Mouse (Mus musculus) forebrain, postnatal 0 days (tissue): ENCODE results near the gene Nit1. TPM values are rescaled to one million over a fixed set of nuclear protein-coding genes. Genes with fewer than 3 reads are reported as not detected.
A peak's percentile ranks its signal among the peaks of the same experiment; 100 is the strongest.
"Not testable (repeated sequence)": the region's sequence is repeated elsewhere in the genome, so short reads cannot be mapped to it uniquely, and the experiment has no call there.

Experiments used
- ATAC-seq: fragments of 200-750 bp; cut with Nextera tagmentation; 2 replicates; pipeline ENCODE4 v1.8.0; 2017; ENCODE audit warnings: mild to moderate bottlenecking, moderate library complexity
- DNase-seq: peaks from one replicate; pipeline ENCODE4 v3.0.0-alpha.2; 2015
- H3K27ac ChIP-seq: fragments of 300-500 bp; sonication (generic); 2 replicates; pipeline ENCODE4 v1.5.1; 2014; ENCODE audit warnings: low read depth, mild to moderate bottlenecking, antibody characterized with exemption, low read length, moderate library complexity, mixed read lengths
- H3K27me3 ChIP-seq: fragments of 300-500 bp; sonication (generic); 2 replicates; pipeline ENCODE4 v1.6.1; 2014; ENCODE audit warnings: mild to moderate bottlenecking, low read length, mixed read lengths; ENCODE audit not compliant: insufficient read depth
- H3K36me3 ChIP-seq: fragments of 300-500 bp; sonication (generic); 2 replicates; pipeline ENCODE4 v1.6.1; 2014; ENCODE audit warnings: mild to moderate bottlenecking, moderate library complexity; ENCODE audit not compliant: insufficient read depth
- H3K4me1 ChIP-seq: fragments of 300-500 bp; sonication (generic); 2 replicates; pipeline ENCODE4 v1.6.1; 2014; ENCODE audit warnings: antibody characterized with exemption; ENCODE audit not compliant: insufficient read depth
- H3K4me2 ChIP-seq: fragments of 300-500 bp; sonication (generic); 2 replicates; pipeline ENCODE4 v1.6.1; 2014; ENCODE audit warnings: low read depth, mild to moderate bottlenecking, moderate library complexity
- H3K4me3 ChIP-seq: fragments of 300-500 bp; sonication (generic); 2 replicates; pipeline ENCODE4 v1.5.1; 2014; ENCODE audit warnings: low read depth, low read length, mixed read lengths
- H3K9ac ChIP-seq: fragments of 300-500 bp; sonication (generic); 2 replicates; pipeline ENCODE4 v1.6.1; 2014; ENCODE audit warnings: mild to moderate bottlenecking
- H3K9me3 ChIP-seq: fragments of 300-500 bp; sonication (generic); 2 replicates; pipeline ENCODE4 v1.6.1; 2016; ENCODE audit warnings: low read length
- CTCF ChIP-seq: sonication (generic); IDR thresholded peaks from 2 replicates; pipeline ENCODE4 v1.5.1; 2016; ENCODE audit warnings: antibody characterized with exemption, control low read depth, low read depth
- WGBS: fragments of 180-500 bp; shearing (Covaris S2); extraction: QIAGEN DNeasy Blood & Tissue Kit; methylation state at CpG from one replicate; pipeline ENCODE4 v1.1.7; 2014; 5-methylcytosine and 5-hydroxymethylcytosine counted together
- polyA plus RNA-seq: library from polyadenylated mRNA; unstranded; fragments of >200 nt; fragmentation: Nextera tagmentation; extraction: Ambion mirVana; gene quantifications from 2 replicates; pipeline ENCODE4 v1.2.1, GENCODE M21; 2015
- total RNA-seq: library from RNA; depleted of rRNA; stranded (reverse); fragments of >200 nt; gene quantifications from 2 replicates; pipeline ENCODE4 v1.2.3, GENCODE M21; 2014

Nit1 gene
- total and polyA plus RNA-seq, 2 experiments from 2014 or later, result 47.6 to 48.1 TPM

DNA sequence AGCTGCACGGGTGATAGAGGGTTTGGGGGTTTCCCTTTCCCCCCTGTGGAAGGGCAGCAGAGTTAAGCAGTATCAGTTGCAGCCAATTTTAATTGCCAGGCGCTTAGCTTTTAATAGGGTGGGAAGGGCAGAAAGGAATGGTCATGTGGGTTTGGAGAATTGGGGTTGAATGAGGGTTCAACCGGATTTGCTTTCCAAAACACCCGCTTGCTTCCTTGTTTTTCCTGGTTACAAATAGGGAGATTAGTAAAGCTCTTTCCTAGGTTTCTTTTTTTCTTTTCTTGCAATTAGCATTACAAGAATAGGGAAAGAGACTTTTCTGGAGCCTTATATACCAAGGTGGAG lies 15.3 kb downstream of the Nit1 start:
- peaks cover 23% of the 10 kb centered on the region for H3K4me1 ChIP-seq
- H3K27ac ChIP-seq, result peak overlapping the region; percentile 99
- no peak for TF ChIP-seq CTCF
- H3K27me3 ChIP-seq, result no peaks in the 10 kb centered on the region
- peak overlapping the region; percentile 98 for H3K9ac ChIP-seq
- no peaks in the 10 kb centered on the region for H3K9me3 ChIP-seq
- peaks cover 3% of the 10 kb centered on the region for H3K36me3 ChIP-seq
- H3K4me3 ChIP-seq, result peak overlapping the region; percentile 98
- no peak for DNase-seq
- WGBS, result 0% methylated on average over 4 of the region's 4 CpGs
- H3K4me2 ChIP-seq, result peak overlapping the region; percentile 74
- ATAC-seq, result no peak

DNA sequence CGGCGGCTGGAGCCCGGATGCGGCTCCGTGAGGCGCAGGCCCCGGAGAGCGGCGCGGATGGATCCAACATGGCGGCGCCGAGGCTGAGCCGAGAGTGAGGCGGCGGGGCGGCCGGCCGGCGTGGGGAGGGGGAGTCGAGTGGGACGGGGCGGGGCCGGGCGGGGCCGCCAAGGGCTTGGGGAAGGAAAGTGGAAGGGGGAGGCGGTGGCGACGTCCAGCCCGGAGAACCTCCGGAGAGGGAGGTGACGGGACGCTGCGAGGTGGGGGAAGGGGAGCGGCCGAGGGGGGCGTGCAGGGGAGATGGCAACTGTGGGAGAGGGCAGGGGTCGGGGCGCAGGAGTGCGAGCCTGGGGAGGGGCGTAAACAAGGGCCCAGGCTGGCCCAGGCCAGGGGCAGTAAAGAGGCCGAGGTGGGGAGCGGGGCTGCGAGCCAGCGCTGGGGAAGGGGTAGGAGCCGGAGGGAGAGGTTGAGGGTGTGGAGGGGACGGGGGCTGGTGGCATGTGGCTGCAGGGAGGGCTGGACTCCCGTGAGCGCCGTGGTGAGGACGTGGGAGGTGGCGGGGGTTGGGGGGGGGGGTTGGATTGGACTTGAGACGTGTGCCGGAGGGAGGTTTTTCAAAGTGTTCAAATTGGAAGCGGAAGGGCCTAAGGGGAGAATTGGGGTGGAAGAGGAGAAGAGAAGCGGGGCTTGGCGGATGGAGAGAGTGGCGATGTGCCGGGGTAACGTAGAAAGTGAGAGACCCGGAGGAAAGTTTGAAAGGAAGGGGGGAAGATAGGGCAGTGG lies 15.8 kb downstream of the Nit1 start:
- TF ChIP-seq CTCF, result no peak
- Histone ChIP-seq H3K9me3 (no peaks in the 10 kb centered on the region), H3K27ac (peak overlapping the region; percentile 99), H3K4me1 (peaks cover 23% of the 10 kb centered on the region), H3K9ac (peak overlapping the region; percentile 98), H3K4me3 (peak overlapping the region; percentile 98), H3K4me2 (peak overlapping the region; percentile 74), H3K36me3 (peaks cover 1% of the 10 kb centered on the region), H3K27me3 (no peaks in the 10 kb centered on the region)
- WGBS, result 1% methylated on average over 48 of the region's 61 CpGs
- peak; percentile 37 for DNase-seq
- ATAC-seq, result peak; percentile 83

DNA sequence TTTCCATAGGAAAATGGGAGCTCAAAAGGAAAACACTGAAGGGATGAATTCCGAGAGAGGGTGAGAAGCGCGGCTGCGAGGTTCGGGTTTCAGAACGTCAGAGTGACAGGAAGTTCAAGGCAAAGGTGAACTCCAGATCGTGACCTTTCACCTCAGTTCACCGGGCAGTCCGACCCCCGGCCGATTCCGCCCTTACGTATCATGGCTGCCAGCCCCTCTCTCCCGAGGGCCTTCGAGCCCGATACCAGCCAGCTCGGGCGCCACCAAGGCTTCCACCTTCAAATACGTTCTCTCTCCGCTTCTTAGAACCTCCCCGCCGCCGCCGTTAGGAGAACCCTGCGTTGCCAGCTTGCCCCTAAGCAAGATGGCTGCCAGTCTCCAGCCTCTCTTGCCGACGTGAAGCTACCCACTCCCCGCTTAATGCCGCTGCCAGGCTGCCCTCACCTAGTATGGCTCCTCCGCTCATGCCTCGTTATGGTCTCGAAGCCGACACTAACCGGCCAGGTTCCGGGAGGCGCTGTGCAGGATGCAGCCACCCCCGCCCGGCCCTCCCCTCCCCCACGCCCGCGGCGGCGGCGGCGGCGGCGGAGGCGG lies 16.5 kb downstream of the Nit1 start, which contains the start of gene Dedd:
TSS of gene Dedd (plus strand) at position 307 of the 594 bp plus-strand sequence.
- Histone ChIP-seq H3K27me3 (no peaks in the 10 kb centered on the region), H3K36me3 (no peaks in the 10 kb centered on the region; the same call in none of the 2 replicates), H3K9me3 (no peaks in the 10 kb centered on the region), H3K27ac (peak within 1 kb of the TSS; percentile 99), H3K4me3 (peak within 1 kb of the TSS; percentile 98), H3K4me2 (peak within 1 kb of the TSS; percentile 74), H3K9ac (peak within 1 kb of the TSS; percentile 98), H3K4me1 (peaks cover 23% of the 10 kb centered on the region)
- ATAC-seq (peak; percentile 97), DNase-seq (peak; percentile 97)
- WGBS, result under 1% methylated on average over 48 of the region's 48 CpGs
- TF ChIP-seq CTCF, result peak; percentile 45

DNA sequence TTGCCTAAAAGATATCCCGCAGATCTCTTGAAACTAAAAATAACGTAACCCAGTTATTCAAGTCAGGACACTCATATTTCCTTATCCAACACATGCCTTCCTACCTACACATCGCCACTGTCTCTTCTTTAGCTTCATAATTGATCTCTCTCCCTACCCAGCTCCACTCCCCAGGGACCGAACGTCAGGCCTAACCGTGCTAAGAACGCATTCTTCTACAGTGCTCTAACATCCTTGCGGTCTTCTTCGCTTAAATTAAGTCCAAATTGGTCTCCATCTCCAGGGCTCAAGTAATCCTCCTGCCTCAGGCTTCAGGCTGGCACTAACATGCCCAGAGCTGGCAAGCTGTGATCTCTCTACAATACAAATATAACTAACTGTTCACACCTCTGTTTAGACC lies 17.2 kb downstream of the Nit1 start:
- ATAC-seq (no peak), DNase-seq (no peak)
- no peaks in the 10 kb centered on the region for H3K9me3 ChIP-seq
- peak overlapping the region; percentile 74 for H3K4me2 ChIP-seq
- H3K9ac ChIP-seq, result peak overlapping the region; percentile 98
- H3K4me1 ChIP-seq, result peaks cover 23% of the 10 kb centered on the region
- H3K36me3 ChIP-seq, result no peaks in the 10 kb centered on the region; the same call in 1 of the 2 replicates
- H3K4me3 ChIP-seq, result peak overlapping the region; percentile 98
- WGBS, result 32% methylated on average over 9 of the region's 9 CpGs
- no peak for TF ChIP-seq CTCF
- no peaks in the 10 kb centered on the region for H3K27me3 ChIP-seq
- peak overlapping the region; percentile 99 for H3K27ac ChIP-seq

DNA sequence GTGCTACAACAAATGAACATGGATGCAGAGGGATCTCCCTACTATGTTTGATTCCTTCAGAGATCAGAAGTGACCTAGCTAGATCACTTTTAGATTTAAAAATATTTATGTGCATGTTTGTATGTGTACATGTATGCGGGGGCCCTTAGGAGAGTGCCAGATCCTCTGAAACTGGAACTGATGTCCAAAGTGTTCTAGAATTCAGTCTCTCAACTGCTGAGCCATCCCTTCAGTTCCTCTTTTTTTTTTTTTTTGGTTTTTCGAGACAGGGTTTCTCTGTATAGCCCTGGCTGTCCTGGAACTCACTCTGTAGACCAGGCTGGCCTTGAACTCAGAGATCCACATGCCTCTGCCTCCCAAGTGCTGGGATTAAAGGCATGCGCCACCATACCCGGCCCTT lies 18.9 kb downstream of the Nit1 start:
- H3K4me2 ChIP-seq, DNase-seq, H3K4me3 ChIP-seq, H3K27me3 ChIP-seq, ATAC-seq, H3K27ac ChIP-seq, H3K9me3 ChIP-seq, H3K9ac ChIP-seq, H3K36me3 ChIP-seq: not testable (repeated sequence)
- 92% methylated on average over 4 of the region's 4 CpGs for WGBS
- H3K4me1 ChIP-seq, result peaks cover 23% of the 10 kb centered on the region

DNA sequence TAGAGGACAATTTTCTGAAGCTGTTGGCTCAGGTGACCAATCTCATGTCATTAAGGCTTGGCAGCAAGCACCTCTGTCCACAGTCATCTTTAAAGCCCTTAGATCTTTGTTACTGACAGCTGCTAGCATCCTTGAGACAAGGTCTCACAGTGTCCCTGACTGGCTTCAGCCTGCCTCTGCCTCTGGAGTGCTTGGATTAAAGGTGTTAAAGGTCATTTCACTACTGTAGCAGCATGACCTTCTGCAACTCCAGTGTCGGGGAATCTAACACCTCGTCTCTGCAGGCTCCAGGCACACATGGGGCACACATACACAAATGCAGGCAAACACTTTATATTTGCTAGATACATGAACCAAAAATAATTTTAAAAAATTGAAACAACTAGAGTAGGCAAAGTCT lies 19.9 kb downstream of the Nit1 start:
- 88% methylated on average over 2 of the region's 2 CpGs for WGBS
- H3K27me3 ChIP-seq, result no peaks in the 10 kb centered on the region
- no peaks in the 10 kb centered on the region for H3K36me3 ChIP-seq
- no peak for ATAC-seq
- no peak overlapping the region for H3K4me3 ChIP-seq
- no peak overlapping the region for H3K27ac ChIP-seq
- DNase-seq, result no peak
- H3K9ac ChIP-seq, result no peak overlapping the region
- TF ChIP-seq CTCF, result no peak
- H3K9me3 ChIP-seq, result no peaks in the 10 kb centered on the region
- no peak overlapping the region for H3K4me2 ChIP-seq
- peaks cover 16% of the 10 kb centered on the region for H3K4me1 ChIP-seq

DNA sequence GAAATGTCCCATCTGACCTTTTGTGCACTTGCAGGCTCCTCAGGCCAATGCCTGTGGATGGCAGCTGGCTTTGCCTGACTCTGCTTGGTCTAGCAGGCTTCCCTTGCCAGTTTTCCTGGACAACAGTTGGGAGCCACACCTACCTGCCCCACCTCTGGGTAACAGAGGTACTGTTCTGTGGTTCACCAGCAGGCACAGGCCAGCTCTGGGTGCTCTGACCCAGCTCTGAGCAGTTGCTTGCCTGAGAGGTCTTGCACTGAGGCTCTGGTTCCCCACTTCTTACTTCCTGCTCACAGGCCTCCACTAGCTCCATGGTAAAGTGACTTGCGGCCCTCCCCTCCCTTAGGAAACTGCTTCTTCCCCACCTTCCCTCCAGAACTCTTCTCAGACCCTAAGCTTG lies 23.4 kb downstream of the Nit1 start:
- Histone ChIP-seq H3K4me3 (no peak overlapping the region), H3K4me1 (no peaks in the 10 kb centered on the region; the same call in 1 of the 2 replicates), H3K36me3 (no peaks in the 10 kb centered on the region), H3K9me3 (no peaks in the 10 kb centered on the region), H3K4me2 (no peak overlapping the region), H3K9ac (no peak overlapping the region), H3K27me3 (no peaks in the 10 kb centered on the region), H3K27ac (no peak overlapping the region)
- 92% methylated on average over 1 of the region's 1 CpGs for WGBS
- DNase-seq (no peak), ATAC-seq (no peak)
- TF ChIP-seq CTCF, result no peak
